Mouse (Mus musculus): ENCODE results near the gene Ccpg1os. TPM values are rescaled to one million over a fixed set of nuclear protein-coding genes. Genes with fewer than 3 reads are reported as not detected.
A peak's percentile ranks its signal among the peaks of the same experiment; 100 is the strongest.

Ccpg1os gene
- total and polyA plus RNA-seq, 3 experiments = 2.3 to 4.6 TPM; not detected in 1

DNA sequence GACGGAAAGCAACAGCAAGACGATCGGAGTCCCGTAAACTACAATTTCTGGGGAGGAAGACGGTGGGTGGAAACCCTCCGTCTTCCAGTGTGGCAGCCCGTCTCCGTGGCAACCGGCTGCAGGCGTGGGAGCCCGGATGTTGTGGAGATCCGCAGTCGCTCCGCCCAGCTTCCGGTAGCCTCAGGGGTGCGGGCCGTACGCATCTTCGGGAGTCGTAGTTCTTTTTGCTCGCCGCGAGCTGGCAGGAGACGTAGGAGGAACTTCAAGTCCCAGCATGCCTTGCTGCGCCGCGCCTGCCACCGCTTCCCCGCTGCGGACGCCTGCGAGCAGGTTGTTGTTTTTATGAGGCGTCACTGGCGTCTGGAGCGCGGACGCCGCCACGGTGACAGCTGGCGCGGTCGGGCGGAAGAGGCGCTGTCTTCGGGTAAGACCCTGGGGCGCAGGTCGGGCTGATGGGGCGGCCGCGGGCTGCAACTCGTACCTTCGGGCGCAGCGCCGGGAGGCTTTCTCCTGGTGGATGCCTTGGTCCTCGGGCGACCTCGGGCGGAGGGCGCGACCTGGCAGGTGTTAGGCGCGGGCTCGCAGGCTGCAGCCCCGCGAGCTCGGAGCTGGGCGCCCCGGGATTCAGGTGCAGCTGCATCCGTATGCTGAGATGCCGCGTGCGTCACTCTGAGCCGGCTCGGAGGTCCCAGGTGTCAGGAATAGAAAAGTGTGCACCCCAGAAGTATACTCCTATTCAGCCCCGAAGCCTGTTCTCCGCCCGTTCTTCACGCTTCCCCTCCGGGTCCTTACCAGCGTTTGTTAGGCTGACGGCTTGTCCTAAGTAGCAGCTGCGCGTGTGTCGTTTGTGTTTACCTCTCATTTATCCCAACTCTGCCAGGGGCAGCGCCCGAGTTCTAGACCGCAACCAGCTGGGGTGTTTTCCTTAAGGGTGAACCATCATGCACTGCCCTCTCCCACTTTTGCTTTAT is at the start of gene Ccpg1os, which contains the start of gene Ccpg1 (continued):
- TF ChIP-seq MYC (IDR thresholded peaks at IDR 0.05; ENCODE audit: low read depth, low read length) (0 out of 2 replicates have a peak, but pooled peaks have one; percentile 18), POLR2AphosphoS5 (IDR thresholded peaks at IDR 0.05; ENCODE audit: borderline replicate concordance, low read depth, low read length) (no peak), E2F4 (IDR thresholded peaks at IDR 0.05; ENCODE audit: borderline replicate concordance, low read depth, low read length) (no peak), CHD1 (IDR thresholded peaks at IDR 0.05; ENCODE audit: low read depth, low read length) (no peak), ELF1 (IDR thresholded peaks at IDR 0.05; ENCODE audit: low read depth, low read length) (peak; percentile 94)

DNA sequence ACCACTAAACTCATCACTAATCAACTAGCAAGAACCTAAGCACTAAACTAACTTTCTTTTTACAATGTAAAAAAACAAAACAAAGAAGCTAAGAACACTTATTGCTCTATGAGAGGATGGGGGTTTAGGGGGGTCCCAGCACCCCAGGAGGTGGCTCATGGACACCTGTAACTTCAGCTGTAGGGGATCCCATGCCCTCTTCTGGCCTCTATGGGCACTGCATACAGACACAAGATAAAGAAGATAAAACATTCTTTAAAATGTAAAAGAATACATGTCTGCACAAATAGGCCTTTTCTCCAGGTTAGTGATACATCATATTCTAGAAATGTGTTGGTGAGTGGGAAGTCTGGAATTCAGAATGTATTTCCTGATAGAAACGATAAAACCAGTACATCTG is 48.2 kb upstream of the Ccpg1os start:
- DNase-seq (ENCODE audit: low read depth, low spot score) = peak; percentile 31
- Histone ChIP-seq H3K9ac (ENCODE audit: control insufficient read depth, low read depth, low read length, poor library complexity, severe bottlenecking) (no peak overlapping the region), H3K9me3 (replicated peaks; ENCODE audit: insufficient read depth, low read length) (no peaks in the 10 kb centered on the region), H3K27me3 (ENCODE audit: control insufficient read depth in 1 of 2, insufficient read depth in 2 of 2, low read length in 2 of 2) (no peaks in the 10 kb centered on the region), H3K4me3 (ENCODE audit: control insufficient read depth in 1 of 2, insufficient read depth in 1 of 2, low read depth in 2 of 2, low read length in 2 of 2) (no peak overlapping the region), H3K79me2 (ENCODE audit: control insufficient read depth, insufficient read depth, low read length, poor library complexity) (no peaks in the 10 kb centered on the region), H3K4me1 (ENCODE audit: control insufficient read depth in 1 of 2, insufficient read depth in 2 of 2, low read length in 2 of 2) (no peaks in the 10 kb centered on the region), H3K27ac (ENCODE audit: control insufficient read depth, low read depth, low read length) (no peak overlapping the region), H3K36me3 (ENCODE audit: control insufficient read depth in 1 of 2, insufficient read depth in 2 of 2, low read length in 2 of 2) (no peaks in the 10 kb centered on the region; a peak in 1 of 4 replicates)
- TF ChIP-seq EP300 (IDR thresholded peaks at IDR 0.05; ENCODE audit: low read depth in 1 of 2, low read length in 2 of 2) (no peak), SMC3 (IDR thresholded peaks at IDR 0.05; ENCODE audit: low read depth, low read length) (peak; percentile 20; the same call in 1 of the 2 replicates), CTCF (IDR thresholded peaks at IDR 0.05 in 2 of 3, conservative IDR thresholded peaks at IDR 0.05 in 1 of 3; ENCODE audit: control insufficient read depth in 1 of 3, insufficient read depth in 1 of 3, low read depth in 2 of 3, low read length in 3 of 3, poor library complexity in 1 of 3, severe bottlenecking in 1 of 3) (peak; percentile 26 to 40 (median 30); a peak in 4 of 6 replicates), ZMIZ1 (IDR thresholded peaks at IDR 0.05; ENCODE audit: low read depth, low read length) (no peak)

DNA sequence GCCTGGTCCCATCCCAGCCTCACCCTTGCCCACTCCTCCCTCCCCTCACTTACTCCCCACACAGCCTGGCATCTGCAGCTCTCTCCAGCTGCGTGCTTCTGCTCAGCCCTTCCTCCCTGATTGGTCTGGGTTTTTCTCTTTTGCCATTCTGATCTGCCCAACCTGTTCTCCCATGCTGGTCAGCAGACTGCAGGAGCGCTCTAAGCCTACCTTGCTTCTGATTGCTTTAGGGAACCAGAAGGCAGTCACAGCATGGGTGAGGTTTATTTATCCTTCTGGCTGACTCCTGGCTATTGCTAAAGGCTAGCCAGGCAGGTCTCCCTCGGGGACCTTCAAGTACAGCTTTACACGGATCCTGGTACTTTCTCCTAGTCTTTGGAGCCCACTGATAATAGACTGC is 46.2 kb upstream of the Ccpg1os start:
- no peak for TF ChIP-seq E2F4 (IDR thresholded peaks at IDR 0.05; ENCODE audit: borderline replicate concordance, low read depth, low read length)
- no peak for TF ChIP-seq CHD1 (IDR thresholded peaks at IDR 0.05; ENCODE audit: low read depth, low read length)
- TF ChIP-seq ETS1 (IDR thresholded peaks at IDR 0.05; ENCODE audit: low read depth, low read length) = no peak
- no peak for TF ChIP-seq MAX (IDR thresholded peaks at IDR 0.05; ENCODE audit: low read length)
- TF ChIP-seq BHLHE40 (IDR thresholded peaks at IDR 0.05; ENCODE audit: borderline replicate concordance, low read depth, low read length) = no peak
- no peak for TF ChIP-seq ZC3H11A (IDR thresholded peaks at IDR 0.05; ENCODE audit: low read depth, low read length)
- TF ChIP-seq UBTF (IDR thresholded peaks at IDR 0.05; ENCODE audit: borderline replicate concordance, insufficient read depth, low read depth, low read length) = no peak
- TF ChIP-seq GABPA (IDR thresholded peaks at IDR 0.05; ENCODE audit: low read depth, low read length) = no peak
- TF ChIP-seq MXI1 (IDR thresholded peaks at IDR 0.05; ENCODE audit: low read depth, low read length) = no peak
- no peak for TF ChIP-seq POLR2AphosphoS2 (IDR thresholded peaks at IDR 0.05; ENCODE audit: low read length)
- no peak for TF ChIP-seq POLR2A (IDR thresholded peaks at IDR 0.05; ENCODE audit: control insufficient read depth in 1 of 2, insufficient read depth in 1 of 2, low read depth in 1 of 2, low read length in 2 of 2, poor library complexity in 1 of 2)
- no peak for TF ChIP-seq HCFC1 (IDR thresholded peaks at IDR 0.05; ENCODE audit: low read depth, low read length)
- no peak for TF ChIP-seq TCF12 (IDR thresholded peaks at IDR 0.05; ENCODE audit: low read depth, low read length)
- no peak for TF ChIP-seq MYB (IDR thresholded peaks at IDR 0.05; ENCODE audit: low read depth, low read length)
- no peak for TF ChIP-seq ZKSCAN1 (IDR thresholded peaks at IDR 0.05; ENCODE audit: low read depth, low read length)
- TF ChIP-seq MAFK (IDR thresholded peaks at IDR 0.05; ENCODE audit: borderline replicate concordance, low read depth, low read length) = no peak
- TF ChIP-seq TAL1 (IDR thresholded peaks at IDR 0.05; ENCODE audit: low read length) = no peak
- no peak for TF ChIP-seq NELFE (IDR thresholded peaks at IDR 0.05; ENCODE audit: low read depth, low read length)
- Histone ChIP-seq H3K36me3 (ENCODE audit: control insufficient read depth in 1 of 2, insufficient read depth in 2 of 2, low read length in 2 of 2) (no peaks in the 10 kb centered on the region; a peak in 1 of 4 replicates), H3K9me3 (replicated peaks; ENCODE audit: insufficient read depth, low read length) (no peaks in the 10 kb centered on the region), H3K9ac (ENCODE audit: control insufficient read depth, low read depth, low read length, poor library complexity, severe bottlenecking) (no peak overlapping the region), H3K27me3 (ENCODE audit: control insufficient read depth in 1 of 2, insufficient read depth in 2 of 2, low read length in 2 of 2) (no peaks in the 10 kb centered on the region), H3K4me1 (ENCODE audit: control insufficient read depth in 1 of 2, insufficient read depth in 2 of 2, low read length in 2 of 2) (no peaks in the 10 kb centered on the region), H3K27ac (ENCODE audit: control insufficient read depth, low read depth, low read length) (no peak overlapping the region), H3K4me3 (ENCODE audit: control insufficient read depth in 1 of 2, insufficient read depth in 1 of 2, low read depth in 2 of 2, low read length in 2 of 2) (no peak overlapping the region), H3K79me2 (ENCODE audit: control insufficient read depth, insufficient read depth, low read length, poor library complexity) (no peaks in the 10 kb centered on the region)
- DNase-seq (ENCODE audit: low read depth, low spot score) = no peak

All from MEL (cell line).